Mouse (Mus musculus): ENCODE measurements around the gene Atp5d. TPM values are rescaled to one million over a fixed set of nuclear protein-coding genes. Genes with fewer than 3 reads are reported as not detected.

Gene Atp5d
- total RNA-seq, 1 experiment: 226 TPM

GRCm38 (mm10) chr10:80115290-80115943 is 23.0 kb upstream of the Atp5d start, which contains the start of gene Stk11:
Stk11 (plus strand) TSS chr10:80115803.
- no peaks in the 10 kb centered on the region for H3K9me3 ChIP-seq (ENCODE audit: control insufficient read depth, insufficient read depth, low read depth, low read length)
- H3K36me3 ChIP-seq (ENCODE audit: control insufficient read depth, insufficient read depth, low read length, poor library complexity, severe bottlenecking): peaks cover 25% of the 10 kb centered on the region
- H3K4me3 ChIP-seq (ENCODE audit: insufficient read depth in 1 of 2, low read depth in 1 of 2, low read length in 2 of 2, poor library complexity in 1 of 2, severe bottlenecking in 1 of 2): peak within 1 kb of the TSS; percentile 93 to 97
- TF ChIP-seq HCFC1 (IDR thresholded peaks at IDR 0.05; ENCODE audit: borderline replicate concordance, insufficient read depth, low read length): 0 out of 2 replicates have a peak, but pooled peaks have one; percentile 11
- TF ChIP-seq CHD2 (IDR thresholded peaks at IDR 0.05; ENCODE audit: low read depth, low read length): peak; percentile 85
- TF ChIP-seq ZNF384 (IDR thresholded peaks at IDR 0.05; ENCODE audit: low read depth, low read length): no peak
- no peak for TF ChIP-seq MAFK (IDR thresholded peaks at IDR 0.05; ENCODE audit: insufficient read depth, low read depth, low read length)
- peak within 1 kb of the TSS; percentile 61 for H3K27ac ChIP-seq (ENCODE audit: insufficient read depth, low read depth, low read length, poor library complexity, severe bottlenecking)
- H3K4me1 ChIP-seq (ENCODE audit: control insufficient read depth in 2 of 2, insufficient read depth in 2 of 2, low read length in 2 of 2, poor library complexity in 1 of 2): peaks cover 2 to 10% of the 10 kb centered on the region in 2 experiments; a peak in 1 of 4 replicates
- DNase-seq (ENCODE audit: low read depth, low spot score): peak; percentile 100
- in situ Hi-C loops (cut with MboI; ENCODE audit: low sequenced_read_pairs in 2 of 2, unreplicated experiment in 2 of 2): loop anchor here in 1 of 2 experiments (25.0 kb wide), 1 partner anchor 128 kb away; the partner anchor contains the start of genes Abca7, Cnn2 and Tmem259
- peak within 1 kb of the TSS; percentile 95 for H3K9ac ChIP-seq (ENCODE audit: insufficient read depth, low read depth, low read length, poor library complexity, severe bottlenecking)

DNA sequence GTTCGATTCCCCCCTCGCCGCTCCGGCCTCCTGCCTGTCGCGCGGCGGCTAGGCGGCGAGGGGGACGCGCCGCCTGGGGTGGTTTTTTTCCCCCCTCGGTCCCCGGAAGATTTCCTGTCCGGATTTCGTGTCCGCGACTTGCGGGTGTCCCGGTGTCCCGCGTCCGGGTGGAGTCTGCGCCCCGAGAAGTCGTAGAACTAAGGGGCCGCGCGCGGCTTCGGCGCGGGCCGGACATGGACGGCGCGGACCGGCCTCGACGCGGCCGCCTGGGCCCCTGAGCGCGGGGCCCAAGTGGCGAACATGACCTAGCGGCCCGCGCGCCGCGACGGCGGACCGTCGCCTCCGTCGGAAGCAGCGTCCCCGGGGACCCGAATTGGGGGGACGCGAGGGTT is 22.5 kb upstream of the Atp5d start:
- in situ Hi-C loops (cut with MboI; ENCODE audit: low sequenced_read_pairs in 2 of 2, unreplicated experiment in 2 of 2): loop anchor here in 1 of 2 experiments (25.0 kb wide), 1 partner anchor 129 kb away; the partner anchor contains the start of genes Abca7, Cnn2 and Tmem259
- DNase-seq (ENCODE audit: low read depth, low spot score): no peak
- H3K9me3 ChIP-seq (ENCODE audit: control insufficient read depth, insufficient read depth, low read depth, low read length): no peaks in the 10 kb centered on the region
- TF ChIP-seq ZC3H11A (IDR thresholded peaks at IDR 0.05; ENCODE audit: borderline replicate concordance, low read depth, low read length): no peak
- TF ChIP-seq ZNF384 (IDR thresholded peaks at IDR 0.05; ENCODE audit: low read depth, low read length): no peak
- peak overlapping the region; percentile 95 for H3K9ac ChIP-seq (ENCODE audit: insufficient read depth, low read depth, low read length, poor library complexity, severe bottlenecking)
- H3K27ac ChIP-seq (ENCODE audit: insufficient read depth, low read depth, low read length, poor library complexity, severe bottlenecking): peak overlapping the region; percentile 61
- peaks cover 2 to 10% of the 10 kb centered on the region in 2 experiments; a peak in 1 of 4 replicates for H3K4me1 ChIP-seq (ENCODE audit: control insufficient read depth in 2 of 2, insufficient read depth in 2 of 2, low read length in 2 of 2, poor library complexity in 1 of 2)
- peak overlapping the region; percentile 93 to 97 for H3K4me3 ChIP-seq (ENCODE audit: insufficient read depth in 1 of 2, low read depth in 1 of 2, low read length in 2 of 2, poor library complexity in 1 of 2, severe bottlenecking in 1 of 2)
- H3K36me3 ChIP-seq (ENCODE audit: control insufficient read depth, insufficient read depth, low read length, poor library complexity, severe bottlenecking): peaks cover 30% of the 10 kb centered on the region

DNA sequence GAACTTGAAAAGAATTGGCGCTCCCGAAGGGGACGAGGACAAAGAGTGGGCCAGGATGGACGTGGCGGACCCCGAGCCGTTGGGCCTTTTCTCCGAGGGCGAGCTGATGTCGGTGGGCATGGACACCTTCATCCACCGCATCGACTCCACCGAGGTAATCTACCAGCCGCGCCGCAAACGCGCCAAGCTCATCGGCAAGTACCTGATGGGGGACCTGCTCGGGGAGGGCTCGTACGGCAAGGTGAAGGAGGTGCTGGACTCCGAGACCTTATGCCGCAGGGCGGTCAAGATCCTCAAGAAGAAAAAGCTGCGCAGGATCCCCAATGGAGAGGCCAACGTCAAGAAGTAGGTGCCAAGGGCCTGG is 21.9 kb upstream of the Atp5d start:
- Histone ChIP-seq H3K36me3 (ENCODE audit: control insufficient read depth, insufficient read depth, low read length, poor library complexity, severe bottlenecking) (peaks cover 31% of the 10 kb centered on the region), H3K9me3 (ENCODE audit: control insufficient read depth, insufficient read depth, low read depth, low read length) (no peaks in the 10 kb centered on the region), H3K27ac (ENCODE audit: insufficient read depth, low read depth, low read length, poor library complexity, severe bottlenecking) (no peak overlapping the region), H3K4me1 (ENCODE audit: control insufficient read depth in 2 of 2, insufficient read depth in 2 of 2, low read length in 2 of 2, poor library complexity in 1 of 2) (peaks cover 2 to 11% of the 10 kb centered on the region in 2 experiments; a peak in 1 of 4 replicates), H3K4me3 (ENCODE audit: insufficient read depth in 1 of 2, low read depth in 1 of 2, low read length in 2 of 2, poor library complexity in 1 of 2, severe bottlenecking in 1 of 2) (peak overlapping the region; percentile 93 to 97), H3K9ac (ENCODE audit: insufficient read depth, low read depth, low read length, poor library complexity, severe bottlenecking) (peak overlapping the region; percentile 95)
- DNase-seq (ENCODE audit: low read depth, low spot score): no peak
- TF ChIP-seq HCFC1 (IDR thresholded peaks at IDR 0.05; ENCODE audit: borderline replicate concordance, insufficient read depth, low read length): no peak
- in situ Hi-C loops (cut with MboI; ENCODE audit: low sequenced_read_pairs in 2 of 2, unreplicated experiment in 2 of 2): loop anchor here in 1 of 2 experiments (25.0 kb wide), 1 partner anchor 129 kb away; the partner anchor contains the start of genes Abca7, Cnn2 and Tmem259

DNA sequence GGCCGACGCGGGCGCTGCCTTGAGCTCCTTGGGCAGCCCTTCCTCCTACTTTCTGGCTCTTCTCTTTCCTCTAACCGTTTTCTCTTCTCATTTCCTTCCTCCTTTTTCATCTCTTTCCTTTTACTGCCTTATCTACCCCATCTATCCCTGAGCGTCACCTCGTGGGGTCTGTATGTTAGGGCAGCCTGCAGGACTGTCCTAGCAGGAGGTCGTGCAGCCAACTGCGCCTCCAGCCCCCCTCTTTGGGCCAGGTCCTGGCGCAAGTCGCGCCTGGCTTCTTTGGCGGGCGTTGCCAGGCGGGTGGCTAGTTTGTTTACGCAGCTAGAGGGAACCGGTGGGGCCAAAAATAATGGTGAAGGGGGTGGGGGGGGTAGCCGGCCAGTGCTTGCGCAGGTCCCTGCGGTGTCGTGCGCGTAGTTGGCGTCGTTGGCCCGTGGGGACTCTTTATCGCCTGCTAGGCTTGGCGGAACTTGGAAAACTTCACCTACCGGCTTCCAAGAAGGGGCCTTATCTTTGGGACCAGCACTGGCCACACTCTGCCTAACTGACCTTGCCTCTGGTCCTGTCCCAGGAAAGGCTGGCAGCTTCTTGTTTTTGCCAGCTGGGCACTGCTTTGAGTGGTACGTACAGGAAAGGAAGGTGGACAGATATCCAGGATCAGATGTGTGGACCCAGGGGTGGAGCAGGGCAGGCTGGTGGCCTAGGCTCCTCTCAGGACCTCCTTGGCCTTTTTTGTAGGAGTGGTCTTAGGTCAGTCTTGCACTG is 21.3 kb upstream of the Atp5d start:
- Histone ChIP-seq H3K4me3 (ENCODE audit: insufficient read depth in 1 of 2, low read depth in 1 of 2, low read length in 2 of 2, poor library complexity in 1 of 2, severe bottlenecking in 1 of 2) (peak overlapping the region; percentile 93 to 97), H3K27ac (ENCODE audit: insufficient read depth, low read depth, low read length, poor library complexity, severe bottlenecking) (no peak overlapping the region), H3K9ac (ENCODE audit: insufficient read depth, low read depth, low read length, poor library complexity, severe bottlenecking) (peak overlapping the region; percentile 95), H3K36me3 (ENCODE audit: control insufficient read depth, insufficient read depth, low read length, poor library complexity, severe bottlenecking) (peaks cover 36% of the 10 kb centered on the region), H3K9me3 (ENCODE audit: control insufficient read depth, insufficient read depth, low read depth, low read length) (no peaks in the 10 kb centered on the region), H3K4me1 (ENCODE audit: control insufficient read depth in 2 of 2, insufficient read depth in 2 of 2, low read length in 2 of 2, poor library complexity in 1 of 2) (peaks cover 2 to 12% of the 10 kb centered on the region in 2 experiments; a peak in 1 of 4 replicates)
- in situ Hi-C loops (cut with MboI; ENCODE audit: low sequenced_read_pairs in 2 of 2, unreplicated experiment in 2 of 2): loop anchor here in 1 of 2 experiments (25.0 kb wide), 1 partner anchor 130 kb away; the partner anchor contains the start of genes Abca7, Cnn2 and Tmem259
- TF ChIP-seq CHD2 (IDR thresholded peaks at IDR 0.05; ENCODE audit: low read depth, low read length): no peak
- no peak for TF ChIP-seq ZC3H11A (IDR thresholded peaks at IDR 0.05; ENCODE audit: borderline replicate concordance, low read depth, low read length)
- no peak for TF ChIP-seq ZNF384 (IDR thresholded peaks at IDR 0.05; ENCODE audit: low read depth, low read length)
- TF ChIP-seq MAFK (IDR thresholded peaks at IDR 0.05; ENCODE audit: insufficient read depth, low read depth, low read length): no peak
- TF ChIP-seq HCFC1 (IDR thresholded peaks at IDR 0.05; ENCODE audit: borderline replicate concordance, insufficient read depth, low read length): no peak
- DNase-seq (ENCODE audit: low read depth, low spot score): no peak
